Mouse (Mus musculus) c-Kit-positive CD71-positive TER-119-positive erythroid progenitor cells, embryonic 14.5 days (primary cell): ENCODE data around the gene Pax6.

Experiments used
- DNase-seq: peaks from one replicate; pipeline ENCODE4 v3.0.0-alpha.2; 2013; ENCODE audit warnings: low spot score

Pax6 gene

GRCm38 (mm10) chr2:105668271-105669270 is at the start of gene Pax6:
Gene Pax6, plus strand, starts transcription at chr2:105668900.
- no peak for DNase-seq

- no peak for DNase-seq
Measured at GRCm38 (mm10) chr2:105648933-105649332, 19.8 kb upstream of the Pax6 start.

- no peak for DNase-seq
Measured at GRCm38 (mm10) chr2:105656456-105656855, 12.2 kb upstream of the Pax6 start.

GRCm38 (mm10) chr2:105659350-105659749 is 9.3 kb upstream of the Pax6 start:
- DNase-seq, result no peak

- no peak for DNase-seq
Measured at GRCm38 (mm10) chr2:105659926-105660873, 8.5 kb upstream of the Pax6 start.

GRCm38 (mm10) chr2:105660874-105661622 is 7.7 kb upstream of the Pax6 start:
- no peak for DNase-seq

GRCm38 (mm10) chr2:105661623-105662066 is 7.1 kb upstream of the Pax6 start:
- DNase-seq, result no peak

GRCm38 (mm10) chr2:105662121-105662520 is 6.6 kb upstream of the Pax6 start:
- no peak for DNase-seq

- DNase-seq, result no peak
Measured at GRCm38 (mm10) chr2:105662606-105663005, 6.1 kb upstream of the Pax6 start.

- no peak for DNase-seq
Measured at GRCm38 (mm10) chr2:105663101-105663511, 5.6 kb upstream of the Pax6 start.

GRCm38 (mm10) chr2:105664996-105665395 is 3.7 kb upstream of the Pax6 start:
- no peak for DNase-seq

- no peak for DNase-seq
Measured at GRCm38 (mm10) chr2:105665491-105666250, 3.0 kb upstream of the Pax6 start.

GRCm38 (mm10) chr2:105666331-105666730 is 2.4 kb upstream of the Pax6 start:
- DNase-seq, result no peak

- no peak for DNase-seq
Measured at GRCm38 (mm10) chr2:105666763-105667625, 1.7 kb upstream of the Pax6 start.

GRCm38 (mm10) chr2:105667626-105667950 is 1.1 kb upstream of the Pax6 start:
- no peak for DNase-seq

GRCm38 (mm10) chr2:105669371-105669861 is 716 bp downstream of the Pax6 start:
- DNase-seq, result no peak

GRCm38 (mm10) chr2:105669881-105670730 is 1.4 kb downstream of the Pax6 start:
- DNase-seq, result no peak

- no peak for DNase-seq
Measured at GRCm38 (mm10) chr2:105670731-105671095, 2.0 kb downstream of the Pax6 start.
